Mouse (Mus musculus) activated CD4-positive, CD25-positive, alpha-beta regulatory T cell, adult 9 weeks (primary cell): ENCODE measurements around the gene Upf2. TPM values are rescaled to one million over a fixed set of nuclear protein-coding genes. Genes with fewer than 3 reads are reported as not detected.

ENCODE experiments used
- polyA plus RNA-seq: library from polyadenylated mRNA; unstranded; fragments of 100-300 nt; shearing (Covaris generic); gene quantifications from one replicate; pipeline ENCODE4 v1.2.1, GENCODE M21; 2017

The Upf2 gene
- polyA plus RNA-seq, result 19.2 TPM

DNA sequence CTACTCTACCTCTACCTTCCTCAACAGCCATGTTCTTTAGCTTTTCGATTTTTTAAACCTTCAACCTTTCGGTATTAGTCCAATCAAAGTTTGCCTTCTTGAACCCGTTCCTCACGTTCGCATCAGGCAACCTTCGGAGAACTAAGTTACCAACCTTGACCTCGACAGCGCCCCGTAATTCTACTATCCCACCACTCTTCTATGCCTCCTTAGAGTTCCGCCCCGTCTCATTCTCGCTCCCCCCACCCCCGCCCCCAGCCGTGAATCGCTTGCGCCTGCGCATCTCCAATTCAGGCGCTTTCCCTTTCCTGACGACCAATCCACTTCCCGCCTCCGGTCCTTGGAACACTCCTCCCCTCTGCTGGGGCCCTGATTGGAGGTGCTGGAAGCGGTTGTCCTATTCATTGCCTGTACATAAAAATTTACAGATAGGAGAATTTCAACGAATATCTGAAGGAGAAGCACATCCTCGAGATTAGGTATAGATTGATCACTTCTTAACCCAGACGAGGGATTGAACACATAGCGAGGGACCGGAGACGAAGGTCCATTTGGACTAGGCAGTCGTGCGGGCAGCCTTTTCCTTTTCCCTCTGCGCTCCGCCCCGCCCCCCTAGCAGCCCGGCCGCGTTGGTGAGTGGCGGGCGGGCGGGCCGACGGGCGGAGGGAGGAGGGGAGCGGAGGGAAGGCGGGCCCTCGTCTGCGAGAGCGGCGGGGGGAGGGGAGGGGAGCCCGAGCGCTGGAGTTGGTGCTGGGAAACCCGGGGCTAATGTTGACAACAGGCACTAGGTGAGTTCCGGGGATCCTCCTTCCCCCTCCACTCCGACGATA is at the start of gene Upf2:
Gene Upf2 (plus strand): TSS at position 704 of the 830 bp plus-strand sequence.

GRCm38 (mm10) chr2:5942416-5943032 is 8.7 kb upstream of the Upf2 start, which contains the start of gene Dhtkd1:
Gene Dhtkd1 (minus strand): TSS chr2:5942792.

Other genes with a start within 250 kb of the Upf2 start
- 21.4 TPM for gene Camk1d, start 237.0 kb upstream of the Upf2 start, polyA plus RNA-seq
- 51.3 TPM for gene Nudt5, start 106.5 kb upstream of the Upf2 start, polyA plus RNA-seq
- 200 TPM for gene Cdc123, start 106.3 kb upstream of the Upf2 start, polyA plus RNA-seq
- 2.3 TPM for gene Gm13199, start 88.5 kb upstream of the Upf2 start, polyA plus RNA-seq
- gene Sec61a2, start 56.0 kb upstream of the Upf2 start, polyA plus RNA-seq, result 23.1 TPM
- gene Dhtkd1, start 8.7 kb upstream of the Upf2 start, polyA plus RNA-seq, result not detected
- not detected for gene Proser2, start 178.7 kb downstream of the Upf2 start, polyA plus RNA-seq